Mouse (Mus musculus) embryonic facial prominence, embryonic 13.5 days (tissue): ENCODE data around the gene Wdr86. TPM values are rescaled to one million over a fixed set of nuclear protein-coding genes. Genes with fewer than 3 reads are reported as not detected.

ENCODE experiments used
- ATAC-seq: fragments of 200-750 bp; cut with Nextera tagmentation; 2 replicates; pipeline ENCODE4 v1.8.0; 2017; ENCODE audit warnings: low read depth; ENCODE audit not compliant: insufficient number of reproducible peaks, insufficient read depth, low FRiP score, low TSS enrichment
- H3K27ac ChIP-seq: fragments of 300-500 bp; sonication (generic); 2 replicates; pipeline ENCODE4 v1.5.1; 2015; ENCODE audit warnings: moderate library complexity, mild to moderate bottlenecking, inconsistent platforms
- H3K27me3 ChIP-seq: fragments of 300-500 bp; sonication (generic); 2 replicates; pipeline ENCODE4 v1.6.1; 2015; ENCODE audit warnings: mild to moderate bottlenecking, inconsistent platforms
- H3K36me3 ChIP-seq: fragments of 300-500 bp; sonication (generic); 2 replicates; pipeline ENCODE4 v1.6.1; 2015; ENCODE audit warnings: mild to moderate bottlenecking, inconsistent platforms
- H3K4me1 ChIP-seq: fragments of 300-500 bp; sonication (generic); 2 replicates; pipeline ENCODE4 v1.6.1; 2015; ENCODE audit warnings: inconsistent platforms
- H3K4me2 ChIP-seq: fragments of 300-500 bp; sonication (generic); 2 replicates; pipeline ENCODE4 v1.6.1; 2015; ENCODE audit warnings: moderate library complexity, mild to moderate bottlenecking, inconsistent platforms
- H3K4me3 ChIP-seq: fragments of 300-500 bp; sonication (generic); 2 replicates; pipeline ENCODE4 v1.5.1; 2015; ENCODE audit warnings: mild to moderate bottlenecking, inconsistent platforms
- H3K9ac ChIP-seq: fragments of 300-500 bp; sonication (generic); 2 replicates; pipeline ENCODE4 v1.6.1; 2015; ENCODE audit warnings: mild to moderate bottlenecking, inconsistent platforms
- H3K9me3 ChIP-seq: fragments of 300-500 bp; sonication (generic); 2 replicates; pipeline ENCODE4 v1.6.1; 2016; ENCODE audit warnings: inconsistent platforms
- WGBS: fragments of 180-500 bp; shearing (Covaris S2); methylation state at CpG from one replicate; pipeline ENCODE4 v1.1.7; 2015; ENCODE audit warnings: mixed read lengths; 5-methylcytosine and 5-hydroxymethylcytosine counted together
- polyA plus RNA-seq: library from polyadenylated mRNA; unstranded; fragments of >200 nt; fragmentation: Nextera tagmentation; extraction: Ambion mirVana; gene quantifications from 2 replicates; pipeline ENCODE4 v1.2.1, GENCODE M21; 2015

The Wdr86 gene
- polyA plus RNA-seq, 1 experiment from 2014 or later = 77.5 TPM

DNA sequence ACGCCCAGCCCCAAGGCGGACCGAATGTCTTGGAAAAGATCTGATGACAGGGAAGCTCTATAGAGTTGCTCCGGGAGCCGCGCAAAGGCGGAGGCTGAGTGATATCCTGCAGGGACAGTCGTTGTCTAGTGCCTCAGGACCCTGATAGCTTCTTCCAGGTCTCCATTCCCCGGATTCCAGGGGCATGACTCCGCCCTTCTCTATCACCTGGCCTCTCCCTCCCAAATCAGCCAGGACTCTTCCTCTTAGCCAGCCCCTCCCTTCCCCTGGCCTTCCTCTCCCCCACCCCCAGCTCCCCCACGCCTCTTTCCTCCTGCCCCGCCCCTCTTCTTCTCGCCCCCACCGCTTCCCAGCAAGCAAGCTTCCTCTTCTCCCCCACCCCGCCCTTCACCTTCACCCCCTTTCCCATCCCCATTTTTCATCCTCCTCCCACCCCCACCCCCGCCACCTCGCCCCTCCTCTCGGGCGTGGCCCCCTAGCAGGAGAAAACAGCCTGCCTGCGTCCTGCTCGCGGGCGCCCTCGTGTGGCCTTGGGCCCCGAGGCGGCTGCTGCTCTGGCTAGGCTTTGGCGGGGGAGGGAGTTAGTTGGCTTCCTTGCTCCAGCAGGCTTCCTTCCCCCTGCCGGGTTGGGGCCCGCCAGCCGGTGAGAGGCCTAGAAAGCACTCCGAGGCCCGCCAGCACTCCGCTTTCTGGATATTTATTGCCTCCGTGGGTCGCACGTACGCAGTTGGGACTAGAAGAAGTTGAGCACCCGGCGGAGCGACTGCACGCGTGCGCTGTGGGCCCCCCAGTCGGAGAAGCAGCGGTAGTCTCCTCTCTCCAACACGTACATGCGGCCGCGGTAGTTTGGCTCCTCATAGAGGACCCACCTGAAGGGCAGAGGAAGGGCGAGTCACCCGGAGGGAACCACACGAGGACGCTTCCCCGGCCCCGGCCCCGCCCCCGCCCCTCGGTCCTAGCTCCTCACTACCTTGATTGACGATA, 20.1 kb upstream of the Wdr86 start:
- Histone ChIP-seq H3K36me3 (no peaks in the 10 kb centered on the region), H3K9me3 (no peaks in the 10 kb centered on the region), H3K27me3 (no peaks in the 10 kb centered on the region), H3K4me1 (peaks cover 45% of the 10 kb centered on the region), H3K4me3 (peak overlapping the region; percentile 60), H3K9ac (peak overlapping the region; percentile 89), H3K27ac (peak overlapping the region; percentile 97), H3K4me2 (peak overlapping the region; percentile 84)
- WGBS = 1% methylated on average over 57 of the region's 59 CpGs
- peak; percentile 78 for ATAC-seq

DNA sequence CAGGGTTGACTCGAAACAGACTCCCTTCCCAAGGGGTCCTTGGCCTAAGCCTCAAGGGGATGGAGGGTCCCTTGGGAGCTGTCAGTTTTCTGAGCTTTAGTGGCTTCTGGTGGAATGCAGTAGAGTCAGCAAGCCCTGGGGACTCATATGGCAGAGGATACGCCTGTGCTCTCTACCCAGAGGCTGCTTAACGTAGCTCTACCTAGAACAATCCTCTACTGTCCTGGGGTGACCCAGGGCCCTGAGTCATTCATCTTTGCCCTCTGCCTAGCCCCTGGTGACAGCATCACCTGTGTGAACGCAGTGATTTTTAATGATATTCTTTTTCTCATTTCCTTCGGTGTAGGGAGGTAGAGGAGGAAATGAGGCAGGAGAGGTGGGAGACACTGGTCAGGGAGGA, 19.2 kb upstream of the Wdr86 start:
- H3K9ac ChIP-seq = peak overlapping the region; percentile 89; the same call in 1 of the 2 replicates
- H3K4me2 ChIP-seq = peak overlapping the region; percentile 84
- no peaks in the 10 kb centered on the region for H3K27me3 ChIP-seq
- no peaks in the 10 kb centered on the region for H3K9me3 ChIP-seq
- peak overlapping the region; percentile 80 for H3K27ac ChIP-seq
- 42% methylated on average over 5 of the region's 5 CpGs for WGBS
- no peak for ATAC-seq
- H3K4me1 ChIP-seq = peaks cover 38% of the 10 kb centered on the region
- peak overlapping the region; percentile 60 for H3K4me3 ChIP-seq
- H3K36me3 ChIP-seq = no peaks in the 10 kb centered on the region

DNA sequence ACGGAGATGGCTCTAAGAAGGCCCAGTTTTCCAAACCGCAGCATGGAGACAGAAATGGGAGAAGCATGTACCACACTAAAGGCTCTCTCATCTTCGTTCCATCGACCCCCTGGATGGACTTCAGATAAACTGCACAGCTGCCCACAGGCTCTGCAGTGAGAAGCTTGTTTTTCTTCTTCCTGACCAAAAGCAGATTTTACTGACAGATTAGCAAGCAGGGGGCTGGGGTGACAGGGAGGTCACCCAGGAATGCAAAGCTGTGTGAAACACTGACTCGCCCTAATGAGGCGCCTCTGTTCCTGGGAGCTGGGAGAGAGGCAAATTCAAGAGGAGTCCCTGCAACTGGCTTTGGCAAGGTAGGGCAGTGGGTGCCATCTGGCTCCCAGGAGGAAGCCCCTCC, 17.0 kb upstream of the Wdr86 start:
- Histone ChIP-seq H3K9me3 (no peaks in the 10 kb centered on the region), H3K27ac (peak overlapping the region; percentile 12), H3K27me3 (no peaks in the 10 kb centered on the region), H3K4me3 (no peak overlapping the region), H3K4me2 (no peak overlapping the region), H3K9ac (no peak overlapping the region), H3K36me3 (no peaks in the 10 kb centered on the region), H3K4me1 (peaks cover 30% of the 10 kb centered on the region)
- no peak for ATAC-seq
- 16% methylated on average over 6 of the region's 6 CpGs for WGBS

DNA sequence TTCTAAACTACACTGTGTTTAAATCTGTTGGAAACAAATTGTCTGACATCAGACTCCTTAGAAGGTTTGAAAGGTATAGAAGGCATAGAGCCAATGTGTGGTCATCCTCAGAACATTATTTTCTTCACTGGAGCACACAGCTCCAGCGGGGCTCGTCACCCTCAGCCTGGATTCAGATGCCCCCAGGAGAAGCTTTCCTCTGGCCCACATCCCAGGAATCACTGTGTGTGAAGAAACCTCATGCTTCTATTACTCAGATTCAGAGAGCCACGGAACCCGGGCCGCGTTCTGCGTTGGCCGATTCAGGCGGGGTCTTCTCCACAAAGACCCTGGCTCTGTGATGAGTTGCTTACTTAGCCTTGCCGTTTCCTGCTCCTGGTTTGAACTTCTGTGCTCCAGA, 13.4 kb upstream of the Wdr86 start:
- no peak overlapping the region for H3K27ac ChIP-seq
- no peaks in the 10 kb centered on the region for H3K9me3 ChIP-seq
- H3K9ac ChIP-seq = no peak overlapping the region
- ATAC-seq = no peak
- no peaks in the 10 kb centered on the region for H3K27me3 ChIP-seq
- H3K36me3 ChIP-seq = no peaks in the 10 kb centered on the region
- no peak overlapping the region for H3K4me2 ChIP-seq
- H3K4me1 ChIP-seq = peaks cover 35% of the 10 kb centered on the region
- WGBS = 90% methylated on average over 10 of the region's 10 CpGs
- H3K4me3 ChIP-seq = no peak overlapping the region

DNA sequence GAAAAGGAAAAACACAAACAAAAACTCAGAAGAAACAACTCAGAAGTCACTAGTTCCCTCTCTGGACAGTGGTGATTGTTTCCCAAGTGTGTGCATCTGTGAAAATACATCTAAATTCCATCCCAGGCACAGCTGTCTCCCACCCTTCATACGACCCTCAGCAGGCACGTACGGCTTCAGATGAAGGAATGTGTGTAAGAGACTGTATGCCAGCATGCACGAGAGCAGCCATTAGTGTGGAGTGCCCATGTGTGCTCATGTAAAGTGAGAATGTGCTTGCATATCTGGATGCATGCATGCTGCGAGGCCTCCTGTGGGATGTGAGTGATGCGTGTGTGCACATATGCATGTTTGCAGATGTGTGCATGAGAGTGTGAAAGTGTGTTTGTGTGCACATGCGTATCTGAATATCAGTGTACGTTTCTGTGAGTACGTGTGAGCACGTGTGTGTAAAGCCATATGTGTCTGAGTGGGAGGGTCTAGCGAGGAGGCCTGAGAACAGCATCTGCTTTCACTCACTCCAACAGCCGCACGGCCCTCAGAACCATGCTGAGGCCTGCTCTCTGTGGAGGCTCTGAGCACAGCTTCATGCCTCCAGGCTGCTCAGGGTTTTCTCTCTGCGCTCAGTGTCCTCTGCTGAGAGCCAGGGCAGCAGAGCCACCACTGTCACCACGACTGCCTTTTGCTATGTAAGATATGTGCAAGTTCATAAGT, 10.8 kb upstream of the Wdr86 start:
- Histone ChIP-seq H3K27me3 (no peaks in the 10 kb centered on the region), H3K4me2 (peak overlapping the region; percentile 7; the same call in 1 of the 2 replicates), H3K4me1 (peaks cover 23% of the 10 kb centered on the region), H3K36me3 (0 out of 2 replicates have a peak, but pooled peaks cover 4% of the 10 kb centered on the region), H3K4me3 (no peak overlapping the region), H3K27ac (peak overlapping the region; percentile 82), H3K9me3 (no peaks in the 10 kb centered on the region), H3K9ac (peak overlapping the region; percentile 17; the same call in 1 of the 2 replicates)
- peak; percentile 78 for ATAC-seq
- WGBS = 19% methylated on average over 15 of the region's 15 CpGs

DNA sequence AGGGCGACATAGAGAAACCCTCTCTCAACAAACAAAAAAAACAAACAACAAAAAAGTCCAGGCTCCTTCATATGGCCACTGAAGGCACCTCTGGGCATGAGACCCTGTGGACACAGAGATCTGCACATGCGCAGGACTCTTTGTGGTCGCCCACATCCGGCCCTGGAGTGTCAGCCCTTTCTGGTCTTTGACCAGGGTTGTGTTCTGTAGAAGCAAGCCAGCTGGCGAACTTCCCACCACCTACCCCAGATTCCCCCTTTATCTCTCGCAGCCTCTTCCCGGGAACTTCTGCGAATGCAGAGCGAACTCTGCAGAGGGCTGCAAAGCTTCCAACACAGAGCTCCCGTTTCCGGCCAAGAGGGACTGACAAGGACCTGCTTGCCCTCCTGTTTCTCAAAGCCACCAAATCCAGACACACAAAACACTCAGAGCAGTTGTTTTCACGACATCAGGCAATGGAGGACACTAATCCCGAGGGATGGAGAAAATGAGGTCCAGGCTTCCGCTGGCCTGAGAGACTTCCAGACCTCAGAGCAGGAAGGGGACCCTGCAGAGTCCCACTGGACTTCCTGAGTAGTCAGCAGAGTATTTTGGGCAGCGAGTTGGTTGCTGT, 8.7 kb upstream of the Wdr86 start:
- Histone ChIP-seq H3K36me3 (0 out of 2 replicates have a peak, but pooled peaks cover 4% of the 10 kb centered on the region), H3K4me2 (no peak overlapping the region; the same call in 1 of the 2 replicates), H3K9me3 (no peaks in the 10 kb centered on the region), H3K9ac (no peak overlapping the region), H3K4me3 (no peak overlapping the region), H3K27ac (no peak overlapping the region), H3K4me1 (peaks cover 23% of the 10 kb centered on the region), H3K27me3 (no peaks in the 10 kb centered on the region)
- ATAC-seq = no peak
- 63% methylated on average over 15 of the region's 15 CpGs for WGBS

DNA sequence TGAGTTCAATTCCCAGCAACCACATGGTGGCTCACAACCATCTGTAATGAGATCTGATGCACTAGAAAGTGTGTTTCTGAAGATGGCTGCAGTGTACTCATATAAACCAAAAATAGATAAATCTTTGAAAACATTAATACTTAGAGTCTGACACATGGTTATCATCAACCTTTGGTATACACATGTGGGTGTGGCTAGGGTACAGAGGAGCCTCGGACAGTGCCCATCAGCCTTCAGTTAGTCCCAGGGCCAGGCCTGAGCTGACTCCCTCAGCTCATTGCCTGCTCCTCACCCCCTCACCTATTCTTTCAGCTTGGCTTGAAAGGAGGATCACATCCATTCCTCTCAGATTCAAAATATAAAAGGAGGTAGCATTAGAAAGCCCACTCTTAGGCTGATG, 8.0 kb upstream of the Wdr86 start:
- 70% methylated on average over 1 of the region's 1 CpGs for WGBS

DNA sequence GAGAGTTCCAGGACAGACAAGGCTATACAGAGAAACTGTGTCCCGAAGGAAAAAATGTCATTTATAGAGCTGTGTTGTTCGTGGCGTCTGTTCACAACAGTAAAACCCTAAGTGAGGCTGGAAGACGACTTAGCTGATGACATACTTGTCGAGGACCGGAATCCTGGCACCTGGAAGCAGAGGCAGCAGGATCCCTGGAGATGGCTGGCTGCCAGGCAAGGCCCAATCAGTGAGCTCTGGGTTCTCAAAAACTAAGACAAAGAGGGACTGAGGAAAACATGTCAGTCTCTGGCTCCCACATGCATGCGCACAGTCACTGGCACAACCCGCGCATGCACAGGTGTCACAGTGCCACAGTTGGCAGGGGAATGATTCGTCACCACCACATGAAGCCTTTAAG, 7.1 kb upstream of the Wdr86 start:
- 92% methylated on average over 10 of the region's 10 CpGs for WGBS
- Histone ChIP-seq H3K4me2 (no peak overlapping the region), H3K36me3 (0 out of 2 replicates have a peak, but pooled peaks cover 4% of the 10 kb centered on the region), H3K9ac (no peak overlapping the region), H3K4me1 (peaks cover 36% of the 10 kb centered on the region), H3K4me3 (no peak overlapping the region), H3K9me3 (no peaks in the 10 kb centered on the region), H3K27me3 (no peaks in the 10 kb centered on the region), H3K27ac (no peak overlapping the region)
- ATAC-seq = no peak

More for the DNA sequence above, 8.0 kb upstream of the Wdr86 start:
- no peaks in the 10 kb centered on the region for H3K9me3 ChIP-seq
- no peak overlapping the region for H3K9ac ChIP-seq
- ATAC-seq = no peak
- no peak overlapping the region for H3K4me2 ChIP-seq
- no peak overlapping the region for H3K27ac ChIP-seq
- H3K36me3 ChIP-seq = 0 out of 2 replicates have a peak, but pooled peaks cover 4% of the 10 kb centered on the region
- no peak overlapping the region for H3K4me3 ChIP-seq
- peaks cover 27% of the 10 kb centered on the region for H3K4me1 ChIP-seq
- no peaks in the 10 kb centered on the region for H3K27me3 ChIP-seq

DNA sequence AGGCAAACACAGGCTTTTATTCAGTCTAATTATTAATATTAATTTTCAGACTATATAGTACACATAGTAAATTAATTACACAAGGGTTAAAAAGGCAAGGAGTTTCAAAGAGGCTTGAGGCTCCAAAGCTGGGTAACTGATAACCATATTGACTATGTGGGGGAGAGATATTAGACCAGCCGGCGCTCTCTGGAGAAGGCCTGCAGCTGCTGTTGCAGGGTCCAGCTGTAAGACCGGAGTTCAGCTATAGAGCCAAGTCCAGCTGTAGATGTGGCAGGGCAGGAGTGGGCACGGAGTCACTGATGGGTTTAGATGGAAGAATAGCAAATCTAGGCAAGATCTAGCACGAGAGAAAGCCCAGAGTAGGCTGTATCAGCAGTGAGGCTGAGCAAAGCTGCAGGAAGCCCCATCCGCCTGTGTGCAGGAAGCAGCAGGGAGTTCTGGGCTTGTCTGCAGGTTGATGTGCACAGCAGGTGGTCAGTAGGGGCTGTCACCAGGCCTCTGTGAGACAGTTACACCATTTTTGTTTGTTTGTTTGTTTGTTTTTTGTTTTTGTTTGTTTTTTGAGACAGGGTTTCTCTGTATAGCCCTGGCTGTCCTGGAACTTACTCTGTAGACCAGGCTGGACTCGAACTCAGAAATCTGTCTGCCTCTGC, 3.4 kb upstream of the Wdr86 start:
- H3K27ac ChIP-seq = peak overlapping the region; percentile 96; the same call in 1 of the 2 replicates
- 60% methylated on average over 7 of the region's 7 CpGs for WGBS

DNA sequence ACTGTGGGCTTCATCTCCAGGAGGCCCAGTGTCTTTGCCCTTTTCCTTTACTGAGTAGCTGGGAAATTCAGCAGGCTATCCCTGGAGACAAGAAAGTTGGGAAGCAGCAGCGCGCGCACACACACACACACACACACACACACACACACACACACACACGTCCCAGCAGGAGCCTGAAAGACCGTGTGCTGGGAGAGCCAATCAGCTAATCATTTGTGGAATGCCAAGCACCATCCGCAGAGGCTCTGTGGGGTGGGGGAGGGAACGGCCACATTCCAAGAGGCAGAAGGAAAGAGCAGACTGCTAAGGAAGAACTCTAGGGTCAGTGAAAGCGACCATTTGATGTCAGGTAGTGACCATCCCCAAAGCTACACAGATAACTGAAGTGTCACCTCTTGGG, 2.6 kb upstream of the Wdr86 start:
- 0 out of 2 replicates have a peak, but pooled peaks cover 4% of the 10 kb centered on the region for H3K36me3 ChIP-seq
- H3K9ac ChIP-seq = no peak overlapping the region
- no peaks in the 10 kb centered on the region for H3K27me3 ChIP-seq
- H3K27ac ChIP-seq = peak overlapping the region; percentile 96
- ATAC-seq = no peak
- H3K4me3 ChIP-seq = no peak overlapping the region
- H3K4me2 ChIP-seq = peak overlapping the region; percentile 85
- H3K4me1 ChIP-seq = peaks cover 46% of the 10 kb centered on the region
- H3K9me3 ChIP-seq = no peaks in the 10 kb centered on the region
- 2% methylated on average over 8 of the region's 8 CpGs for WGBS

More for the DNA sequence above, 3.4 kb upstream of the Wdr86 start:
- Histone ChIP-seq H3K9ac (no peak overlapping the region), H3K4me3 (no peak overlapping the region), H3K9me3 (no peaks in the 10 kb centered on the region), H3K4me2 (no peak overlapping the region), H3K36me3 (0 out of 2 replicates have a peak, but pooled peaks cover 4% of the 10 kb centered on the region), H3K4me1 (peaks cover 40% of the 10 kb centered on the region), H3K27me3 (no peaks in the 10 kb centered on the region)
- no peak for ATAC-seq

DNA sequence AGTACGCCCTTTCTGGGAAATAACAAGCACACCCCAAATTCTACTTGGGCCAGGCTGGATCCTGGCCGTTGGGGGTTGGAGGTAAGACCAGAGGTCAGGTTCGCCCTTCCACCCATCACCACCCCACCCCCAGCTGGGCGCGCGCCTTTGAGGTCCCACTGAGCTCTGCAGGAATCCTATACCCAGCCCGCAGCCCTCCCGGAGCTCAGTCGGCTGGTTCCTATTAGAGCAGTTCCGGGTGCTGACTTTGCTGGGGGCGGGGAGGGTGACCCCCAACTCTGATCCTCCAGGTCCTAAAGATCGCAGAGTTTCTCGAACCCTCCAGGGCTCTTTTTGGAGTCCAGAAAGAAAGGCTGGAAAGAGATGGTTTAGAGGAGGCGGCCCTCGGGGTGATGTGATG, 459 bp upstream of the Wdr86 start:
- peaks cover 61% of the 10 kb centered on the region for H3K4me1 ChIP-seq
- peak; percentile 64 for ATAC-seq
- H3K4me2 ChIP-seq = peak overlapping the region; percentile 85
- peak overlapping the region; percentile 96 for H3K27ac ChIP-seq
- H3K36me3 ChIP-seq = peaks cover 4% of the 10 kb centered on the region; the same call in 1 of the 2 replicates
- H3K27me3 ChIP-seq = no peaks in the 10 kb centered on the region
- no peaks in the 10 kb centered on the region for H3K9me3 ChIP-seq
- under 1% methylated on average over 15 of the region's 15 CpGs for WGBS
- peak overlapping the region; percentile 87 for H3K4me3 ChIP-seq
- peak overlapping the region; percentile 97 for H3K9ac ChIP-seq
